Mouse (Mus musculus) liver, adult (tissue): ENCODE results near the gene Ndrg4.
A peak's percentile ranks its signal among the peaks of the same experiment; 100 is the strongest.

ENCODE experiments used
- GATA4 ChIP-seq: IDR thresholded peaks from 2 replicates; pipeline ENCODE4 v1.6.1; 2014; ENCODE audit warnings: mild to moderate bottlenecking, low read length; ENCODE audit not compliant: insufficient replicate concordance

Gene Ndrg4

GRCm38 (mm10) chr8:95751924-95752323 is 75.1 kb downstream of the Ndrg4 start:
- TF ChIP-seq GATA4 = no peak

GRCm38 (mm10) chr8:95760323-95760722 is 83.5 kb downstream of the Ndrg4 start:
- TF ChIP-seq GATA4 = peak; percentile 41; the same call in 1 of the 2 replicates

GRCm38 (mm10) chr8:95764133-95764532 is 87.4 kb downstream of the Ndrg4 start:
- TF ChIP-seq GATA4 = no peak
